In genomic region chr9:98375329-98376170, GRCm38 (mm10) we compare ENCODE assay signal across 21 mouse cellular contexts. TPM values are rescaled to one million over a fixed set of nuclear protein-coding genes. Genes with fewer than 3 reads are reported as not detected.
A peak's percentile ranks its signal among the peaks of the same experiment; 100 is the strongest.
DNase-seq lines count a peak whose midpoint lies in the region; ATAC-seq lines count a peak whose summit lies in the region.
"Had no signal": no experiment of that assay in that cellular context is flagged by ENCODE, and none has a peak within 500 bp of the region (broad histone marks: within the 10 kb centered on the region; RNA-seq: fewer than 3 reads in every experiment).

No protein-coding gene starts in this region.

- no peaks in the 10 kb centered on the region for H3K36me3 ChIP-seq in midbrain, embryonic 14.5 days (ENCODE audit: control insufficient read depth, insufficient read depth, low read length)
- H3K36me3 ChIP-seq in midbrain, embryonic 16.5 days (ENCODE audit: control insufficient read depth, insufficient read depth, low read length) = no peaks in the 10 kb centered on the region
- H3K36me3 ChIP-seq in limb, embryonic 13.5 days = no peaks in the 10 kb centered on the region
- H3K36me3 ChIP-seq: embryonic facial prominence, embryonic 12.5 days; heart, embryonic 12.5 days; intestine, embryonic 15.5 days; limb, embryonic 15.5 days; midbrain, embryonic 12.5 days had no signal

- H3K27ac ChIP-seq in midbrain, embryonic 14.5 days (replicated peaks; ENCODE audit: low read depth, low read length) = 0 out of 2 replicates have a peak overlapping the region, but pooled peaks have one; percentile 41
- H3K27ac ChIP-seq in midbrain, embryonic 16.5 days (ENCODE audit: low read length) = no peak overlapping the region
- no peak overlapping the region; the same call in 1 of the 2 replicates for H3K27ac ChIP-seq in limb, embryonic 13.5 days
- H3K27ac ChIP-seq: embryonic facial prominence, embryonic 12.5 days; hindbrain, embryonic 14.5 days; intestine, embryonic 15.5 days; limb, embryonic 15.5 days; midbrain, embryonic 12.5 days had no signal

- ATAC-seq in midbrain, embryonic 14.5 days (ENCODE audit: low FRiP score, low TSS enrichment) = no peak
- no peak for ATAC-seq in midbrain, embryonic 16.5 days
- ATAC-seq in limb, embryonic 13.5 days (ENCODE audit: low FRiP score, low read depth) = no peak
- ATAC-seq: forebrain, postnatal 0 days; intestine, embryonic 15.5 days had no signal

- 0 out of 2 replicates have a peak, but pooled peaks cover 6% of the 10 kb centered on the region for H3K4me1 ChIP-seq in midbrain, embryonic 14.5 days (ENCODE audit: control insufficient read depth, insufficient read depth, low read length)
- H3K4me1 ChIP-seq in midbrain, embryonic 16.5 days (ENCODE audit: control insufficient read depth, insufficient read depth, low read length) = peaks cover 12% of the 10 kb centered on the region
- H3K4me1 ChIP-seq in limb, embryonic 13.5 days = peaks cover 21% of the 10 kb centered on the region
- H3K4me1 ChIP-seq: heart, embryonic 12.5 days; intestine, embryonic 15.5 days had no signal

- peak; percentile 10 for DNase-seq in embryo, embryonic 10 days (ENCODE audit: low spot score)
- DNase-seq in embryo, embryonic 9.5 days (ENCODE audit: extremely low spot score) = no peak
- DNase-seq in midbrain, embryonic 14.5 days = no peak
- DNase-seq in kidney, adult 9 months = peak; percentile 81
- DNase-seq in adipocyte (ENCODE audit: low spot score) = no peak
- no peak for DNase-seq in adrenal gland, postnatal 4 days (ENCODE audit: low spot score in 2 of 2)
- DNase-seq: cerebellum, adult 11-12 months; cerebellum, postnatal 25 days; forebrain, postnatal 0 days; gastrocnemius, postnatal 25 days; layer of hippocampus, adult 9-11 months; lung, adult 2 months; lung, postnatal 4 days had no signal

- H3K27me3 ChIP-seq in midbrain, embryonic 14.5 days (ENCODE audit: control insufficient read depth, insufficient read depth, low read length) = no peaks in the 10 kb centered on the region
- H3K27me3 ChIP-seq in midbrain, embryonic 16.5 days (ENCODE audit: control insufficient read depth, insufficient read depth, low read depth, low read length) = no peaks in the 10 kb centered on the region
- H3K27me3 ChIP-seq in limb, embryonic 13.5 days = 0 out of 2 replicates have a peak, but pooled peaks cover 2% of the 10 kb centered on the region
- H3K27me3 ChIP-seq: embryonic facial prominence, embryonic 12.5 days; heart, embryonic 12.5 days; intestine, embryonic 15.5 days; limb, embryonic 15.5 days had no signal

- H3K4me2 ChIP-seq in midbrain, embryonic 14.5 days (ENCODE audit: low read length) = no peak overlapping the region
- H3K4me2 ChIP-seq in midbrain, embryonic 16.5 days (ENCODE audit: low read length) = no peak overlapping the region
- H3K4me2 ChIP-seq in limb, embryonic 13.5 days (replicated peaks) = peak overlapping the region; percentile 15; the same call in 1 of the 2 replicates
- H3K4me2 ChIP-seq: embryonic facial prominence, embryonic 12.5 days; heart, embryonic 12.5 days; hindbrain, embryonic 14.5 days; intestine, embryonic 15.5 days; limb, embryonic 15.5 days; midbrain, embryonic 12.5 days had no signal

- 42% methylated on average over 5 of the region's 5 CpGs for WGBS in midbrain, embryonic 14.5 days
- 31% methylated on average over 5 of the region's 5 CpGs for WGBS in midbrain, embryonic 16.5 days
- WGBS in limb, embryonic 13.5 days = 19% methylated on average over 5 of the region's 5 CpGs

- H3K9ac ChIP-seq in midbrain, embryonic 14.5 days (replicated peaks; ENCODE audit: low read length) = no peak overlapping the region
- H3K9ac ChIP-seq in midbrain, embryonic 16.5 days (ENCODE audit: low read depth, low read length) = no peak overlapping the region
- no peak overlapping the region for H3K9ac ChIP-seq in limb, embryonic 13.5 days
- H3K9ac ChIP-seq: embryonic facial prominence, embryonic 12.5 days; forebrain, postnatal 0 days; heart, embryonic 12.5 days; hindbrain, embryonic 14.5 days; intestine, embryonic 15.5 days; limb, embryonic 15.5 days; midbrain, embryonic 12.5 days had no signal

- no peak overlapping the region for H3K4me3 ChIP-seq in midbrain, embryonic 14.5 days (replicated peaks; ENCODE audit: low read depth, low read length)
- no peak overlapping the region for H3K4me3 ChIP-seq in midbrain, embryonic 16.5 days (ENCODE audit: low read depth, low read length)
- H3K4me3 ChIP-seq in limb, embryonic 13.5 days = no peak overlapping the region
- H3K4me3 ChIP-seq: embryonic facial prominence, embryonic 12.5 days; heart, embryonic 12.5 days; intestine, embryonic 15.5 days; limb, embryonic 15.5 days; midbrain, embryonic 12.5 days had no signal

- H3K9me3 ChIP-seq in midbrain, embryonic 14.5 days (ENCODE audit: control insufficient read depth, low read length) = no peaks in the 10 kb centered on the region
- no peaks in the 10 kb centered on the region for H3K9me3 ChIP-seq in midbrain, embryonic 16.5 days (replicated peaks; ENCODE audit: control insufficient read depth, low read length, poor library complexity, severe bottlenecking)
- no peaks in the 10 kb centered on the region for H3K9me3 ChIP-seq in limb, embryonic 13.5 days
- H3K9me3 ChIP-seq: embryonic facial prominence, embryonic 12.5 days; intestine, embryonic 15.5 days; limb, embryonic 15.5 days; midbrain, embryonic 12.5 days had no signal

RNA-seq across cellular contexts. Expression of gene Rbp1, which starts 47.2 kb away (rescaled TPM):
- polyA plus RNA-seq in midbrain, embryonic 14.5 days (2014; fragmentation: Nextera tagmentation; extraction: Ambion mirVana) = 15.4 and 26.1 TPM in 2 replicates
- polyA plus RNA-seq in midbrain, embryonic 16.5 days (2015; fragmentation: Nextera tagmentation; extraction: Ambion mirVana) = 20.0 and 20.1 TPM in 2 replicates
- 48.7 and 55.7 TPM in 2 replicates for polyA plus RNA-seq in limb, embryonic 13.5 days (2015; fragmentation: Nextera tagmentation; extraction: Ambion mirVana)
- total RNA-seq in adrenal gland, postnatal 4 days (2021) = 10 to 100 TPM; 20.8 to 23.0 TPM

Comparison
In these comparisons a context has a peak if more than half of its experiments do, and no peak if none do; other contexts are left out.
1. DNase-seq: peak in embryo, embryonic 10 days (single experiment) and kidney, adult 9 months (single experiment); none in embryo, embryonic 9.5 days (single experiment), midbrain, embryonic 14.5 days (single experiment), adipocyte (single experiment) and adrenal gland, postnatal 4 days (0 of 2).